Mouse (Mus musculus) heart, postnatal 0 days (tissue): ENCODE results near the gene Iqub.

ENCODE experiments used
- CTCF ChIP-seq: IDR thresholded peaks from 2 replicates; pipeline ENCODE4 v1.5.1; 2016; ENCODE audit warnings: antibody characterized with exemption, control low read depth, low read depth
- EP300 ChIP-seq: IDR thresholded peaks from 2 replicates; pipeline ENCODE4 v1.6.1; 2016; ENCODE audit warnings: antibody characterized with exemption, low read depth

GRCm38 (mm10) chr6:24490341-24490740, 24.5 kb downstream of the Iqub start:
- TF ChIP-seq CTCF = peak; percentile 59
- no peak for TF ChIP-seq EP300
